Mouse (Mus musculus) embryonic fibroblast, embryonic 13.5 days (primary cell): Measurements from ENCODE around the gene Glipr2.

Experiments used
- CTCF ChIP-seq: IDR thresholded peaks from 2 replicates; pipeline ENCODE4 v1.5.1; 2011; ENCODE audit warnings: mild to moderate bottlenecking, control low read depth, low read length, moderate library complexity, borderline replicate concordance; ENCODE audit not compliant: insufficient read depth
- POLR2A ChIP-seq: IDR thresholded peaks from 2 replicates; pipeline ENCODE4 v1.6.1; 2011; ENCODE audit warnings: low read depth, mild to moderate bottlenecking, control low read depth, low read length, moderate library complexity

- TF ChIP-seq POLR2A (no peak), CTCF (no peak)
Observed at GRCm38 (mm10) chr4:43973526-43973981, 16.4 kb downstream of the Glipr2 start.
